Mouse (Mus musculus): Measurements from ENCODE around the gene Jup.

DNA sequence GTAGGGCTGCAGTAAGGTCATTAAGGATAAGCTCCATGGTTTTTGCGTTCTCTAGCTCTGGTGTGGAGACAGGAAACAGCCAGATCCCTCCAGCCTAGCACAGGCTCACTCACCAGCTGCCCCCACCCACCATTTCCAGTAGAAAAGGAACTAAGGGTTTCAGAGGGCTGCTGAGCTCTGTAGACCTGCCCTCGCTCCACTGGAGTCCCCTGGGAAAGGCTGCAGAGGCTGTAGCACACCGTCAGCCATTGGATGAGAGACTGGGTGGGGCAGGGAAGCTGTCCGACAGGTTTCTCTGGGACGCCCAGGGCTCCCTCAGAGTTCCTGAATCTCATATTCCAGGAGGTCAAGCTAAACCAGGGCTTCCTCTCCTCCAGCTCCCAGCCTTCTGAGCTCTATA is 11.0 kb downstream of the Jup start:
- TF ChIP-seq EP300 (IDR thresholded peaks at IDR 0.05) (peak; percentile 79), CTCF (IDR thresholded peaks at IDR 0.05) (no peak)
